ENCODE assay signal across 8 mouse cellular contexts in genomic region chr8:84913502-84913900, GRCm38 (mm10). TPM values are rescaled to one million over a fixed set of nuclear protein-coding genes. Genes with fewer than 3 reads are reported as not detected.
DNase-seq lines count a peak whose midpoint lies in the region; ATAC-seq and TF ChIP-seq lines count a peak whose summit lies in the region.

No protein-coding gene starts in this region.

- H3K9ac ChIP-seq in heart, embryonic 16.5 days (ENCODE audit: low read length): peak overlapping the region; percentile 62
- H3K9ac ChIP-seq in hindbrain, postnatal 0 days (replicated peaks; ENCODE audit: low read length): no peak overlapping the region
- H3K9ac ChIP-seq in midbrain, embryonic 13.5 days (replicated peaks): peak overlapping the region; percentile 44; the same call in 1 of the 2 replicates

- peaks cover 4% of the 10 kb centered on the region; the same call in 1 of the 2 replicates for H3K9me3 ChIP-seq in heart, embryonic 16.5 days (replicated peaks; ENCODE audit: control insufficient read depth, low read length)
- H3K9me3 ChIP-seq in hindbrain, postnatal 0 days (ENCODE audit: low read length): no peaks in the 10 kb centered on the region
- H3K9me3 ChIP-seq in midbrain, embryonic 13.5 days: no peaks in the 10 kb centered on the region

- H3K27ac ChIP-seq in heart, embryonic 16.5 days (ENCODE audit: low read length): no peak overlapping the region
- H3K27ac ChIP-seq in bone marrow macrophage, adult 2 months (ENCODE audit: insufficient read depth, low read depth, low read length): peak overlapping the region; percentile 49
- H3K27ac ChIP-seq in hindbrain, postnatal 0 days: no peak overlapping the region
- no peak overlapping the region for H3K27ac ChIP-seq in midbrain, embryonic 13.5 days

- no peak for ATAC-seq in heart, embryonic 16.5 days (replicated peaks; ENCODE audit: extremely low read depth, insufficient read depth, low FRiP score)
- no peak for ATAC-seq in hindbrain, postnatal 0 days
- ATAC-seq in midbrain, embryonic 13.5 days: no peak
- ATAC-seq in activated CD4-positive, CD25-positive, alpha-beta regulatory T cell, adult 4 months: no peak

- 7% methylated on average over 9 of the region's 9 CpGs for WGBS in heart, embryonic 16.5 days
- WGBS in hindbrain, postnatal 0 days: 22% methylated on average over 9 of the region's 9 CpGs
- 21% methylated on average over 9 of the region's 9 CpGs for WGBS in midbrain, embryonic 13.5 days

- H3K4me3 ChIP-seq in heart, embryonic 16.5 days (ENCODE audit: low read length): peak overlapping the region; percentile 57
- H3K4me3 ChIP-seq in bone marrow macrophage, adult 2 months (ENCODE audit: insufficient read depth, low read length): peak overlapping the region; percentile 49
- peak overlapping the region; percentile 19; the same call in 1 of the 2 replicates for H3K4me3 ChIP-seq in hindbrain, postnatal 0 days (ENCODE audit: low read length)
- peak overlapping the region; percentile 27 for H3K4me3 ChIP-seq in midbrain, embryonic 13.5 days (replicated peaks)

- TF ChIP-seq CTCF in bone marrow macrophage, adult 2 months (IDR thresholded peaks at IDR 0.05; ENCODE audit: low read depth, low read length): no peak
- no peak for TF ChIP-seq CTCF in hindbrain, postnatal 0 days (IDR thresholded peaks at IDR 0.05; ENCODE audit: low read depth)

- H3K4me2 ChIP-seq in heart, embryonic 16.5 days (ENCODE audit: low read depth, low read length): peak overlapping the region; percentile 78
- H3K4me2 ChIP-seq in hindbrain, postnatal 0 days (ENCODE audit: low read depth, low read length): peak overlapping the region; percentile 51
- H3K4me2 ChIP-seq in midbrain, embryonic 13.5 days (replicated peaks): peak overlapping the region; percentile 45

- H3K4me1 ChIP-seq in heart, embryonic 16.5 days (ENCODE audit: control insufficient read depth, insufficient read depth, low read length): peaks cover 9% of the 10 kb centered on the region; the same call in 1 of the 2 replicates
- H3K4me1 ChIP-seq in bone marrow macrophage, adult 2 months (ENCODE audit: control insufficient read depth, insufficient read depth, low read length): peaks cover 13% of the 10 kb centered on the region
- no peaks in the 10 kb centered on the region for H3K4me1 ChIP-seq in hindbrain, postnatal 0 days (ENCODE audit: insufficient read depth, low read length)
- peaks cover 22% of the 10 kb centered on the region for H3K4me1 ChIP-seq in midbrain, embryonic 13.5 days (replicated peaks)

- peaks cover 60% of the 10 kb centered on the region for H3K27me3 ChIP-seq in heart, embryonic 16.5 days (ENCODE audit: control insufficient read depth, insufficient read depth, low read length)
- H3K27me3 ChIP-seq in hindbrain, postnatal 0 days (ENCODE audit: insufficient read depth, low read length): no peaks in the 10 kb centered on the region
- H3K27me3 ChIP-seq in midbrain, embryonic 13.5 days: peaks cover 91% of the 10 kb centered on the region

- no peaks in the 10 kb centered on the region for H3K36me3 ChIP-seq in heart, embryonic 16.5 days (ENCODE audit: control insufficient read depth, insufficient read depth)
- peaks cover 48% of the 10 kb centered on the region for H3K36me3 ChIP-seq in hindbrain, postnatal 0 days (ENCODE audit: insufficient read depth, low read length)
- H3K36me3 ChIP-seq in midbrain, embryonic 13.5 days: peaks cover 83% of the 10 kb centered on the region

- DNase-seq in heart, adult 8-10 months (ENCODE audit: low spot score): no peak
- no peak for DNase-seq in hindbrain, postnatal 0 days (ENCODE audit: low spot score)
- no peak for DNase-seq in urinary bladder, postnatal 4 days (ENCODE audit: low spot score in 2 of 2)
- no peak for DNase-seq in adrenal gland, postnatal 10 days

- no peak for TF ChIP-seq POLR2A in bone marrow macrophage, adult 2 months (IDR thresholded peaks at IDR 0.05; ENCODE audit: borderline replicate concordance, low read depth, low read length)

RNA-seq across cellular contexts. Expression of gene Dnase2a, which starts 5.1 kb away (rescaled TPM):
- 5.2 and 6.3 TPM in 2 replicates for polyA plus RNA-seq in heart, embryonic 16.5 days (2015; fragmentation: Nextera tagmentation; extraction: Ambion mirVana)
- total RNA-seq in heart, adult 8-10 months (2022): 10 to 100 TPM in 3 of 4 experiments, 1 to 10 TPM in 1; 7.9 to 15.7 (median 12.3) TPM
- 109 and 119 TPM in 2 replicates for polyA plus RNA-seq in bone marrow macrophage, adult 2 months (2012; ENCODE audit: insufficient read depth, insufficient read length, missing spikeins)
- total RNA-seq in hindbrain, postnatal 0 days (2014; rRNA removed): 15.0 and 24.5 TPM in 2 replicates
- 8.6 and 8.8 TPM in 2 replicates for polyA plus RNA-seq in hindbrain, postnatal 0 days (2015; fragmentation: Nextera tagmentation; extraction: Ambion mirVana)
- 6.0 and 6.2 TPM in 2 replicates for polyA plus RNA-seq in midbrain, embryonic 13.5 days (2015; fragmentation: Nextera tagmentation; extraction: Ambion mirVana)
- polyA plus RNA-seq in activated CD4-positive, CD25-positive, alpha-beta regulatory T cell, adult 4 months (2017; shearing (Covaris generic)): 10 to 100 TPM; 15.1 to 18.1 TPM
- 10 to 100 TPM; 11.8 to 12.8 TPM for total RNA-seq in adrenal gland, postnatal 10 days (2021)

RNA-seq across cellular contexts. Expression of gene Klf1, which starts 11.8 kb away (rescaled TPM):
- 1.3 and 1.4 TPM in 2 replicates for polyA plus RNA-seq in heart, embryonic 16.5 days (2015; fragmentation: Nextera tagmentation; extraction: Ambion mirVana)
- total RNA-seq in heart, adult 8-10 months (2022): not detected
- not detected in 2 replicates for polyA plus RNA-seq in bone marrow macrophage, adult 2 months (2012; ENCODE audit: insufficient read depth, insufficient read length, missing spikeins)
- total RNA-seq in hindbrain, postnatal 0 days (2014; rRNA removed): 1.2 TPM in 1 of 2 replicates, not detected in the other
- polyA plus RNA-seq in hindbrain, postnatal 0 days (2015; fragmentation: Nextera tagmentation; extraction: Ambion mirVana): 0.34 and 0.98 TPM in 2 replicates
- 0.55 and 0.97 TPM in 2 replicates for polyA plus RNA-seq in midbrain, embryonic 13.5 days (2015; fragmentation: Nextera tagmentation; extraction: Ambion mirVana)
- 1 to 10 TPM in 1 of 2 experiments, not detected in 1; 1.1 TPM for polyA plus RNA-seq in activated CD4-positive, CD25-positive, alpha-beta regulatory T cell, adult 4 months (2017; shearing (Covaris generic))
- 1 to 10 TPM; 2.6 to 4.3 TPM for total RNA-seq in adrenal gland, postnatal 10 days (2021)

RNA-seq across cellular contexts. Expression of gene Gcdh, which starts 19.8 kb away (rescaled TPM):
- 43.1 and 46.0 TPM in 2 replicates for polyA plus RNA-seq in heart, embryonic 16.5 days (2015; fragmentation: Nextera tagmentation; extraction: Ambion mirVana)
- total RNA-seq in heart, adult 8-10 months (2022): 10 to 100 TPM; 77.8 to 99.2 (median 86.0) TPM
- 13.4 and 17.6 TPM in 2 replicates for polyA plus RNA-seq in bone marrow macrophage, adult 2 months (2012; ENCODE audit: insufficient read depth, insufficient read length, missing spikeins)
- total RNA-seq in hindbrain, postnatal 0 days (2014; rRNA removed): 24.9 and 37.8 TPM in 2 replicates
- 36.5 and 41.3 TPM in 2 replicates for polyA plus RNA-seq in hindbrain, postnatal 0 days (2015; fragmentation: Nextera tagmentation; extraction: Ambion mirVana)
- 31.7 and 34.3 TPM in 2 replicates for polyA plus RNA-seq in midbrain, embryonic 13.5 days (2015; fragmentation: Nextera tagmentation; extraction: Ambion mirVana)
- 10 to 100 TPM; 11.3 to 15.1 TPM for polyA plus RNA-seq in activated CD4-positive, CD25-positive, alpha-beta regulatory T cell, adult 4 months (2017; shearing (Covaris generic))
- total RNA-seq in adrenal gland, postnatal 10 days (2021): 10 to 100 TPM; 77.9 to 96.9 TPM

RNA-seq across cellular contexts. Expression of gene Mast1, which starts 23.7 kb away (rescaled TPM):
- polyA plus RNA-seq in heart, embryonic 16.5 days (2015; fragmentation: Nextera tagmentation; extraction: Ambion mirVana): 0.09 and 0.14 TPM in 2 replicates
- total RNA-seq in heart, adult 8-10 months (2022): under 1 TPM; 0.06 to 0.19 (median 0.13) TPM
- 0.28 and 0.42 TPM in 2 replicates for polyA plus RNA-seq in bone marrow macrophage, adult 2 months (2012; ENCODE audit: insufficient read depth, insufficient read length, missing spikeins)
- total RNA-seq in hindbrain, postnatal 0 days (2014; rRNA removed): 70.9 and 83.0 TPM in 2 replicates
- polyA plus RNA-seq in hindbrain, postnatal 0 days (2015; fragmentation: Nextera tagmentation; extraction: Ambion mirVana): 61.9 and 69.5 TPM in 2 replicates
- 55.6 and 56.1 TPM in 2 replicates for polyA plus RNA-seq in midbrain, embryonic 13.5 days (2015; fragmentation: Nextera tagmentation; extraction: Ambion mirVana)
- 1 to 10 TPM in 1 of 2 experiments, under 1 TPM in 1; 0.64 to 1.0 TPM for polyA plus RNA-seq in activated CD4-positive, CD25-positive, alpha-beta regulatory T cell, adult 4 months (2017; shearing (Covaris generic))
- 1 to 10 TPM; 2.3 to 4.2 TPM for total RNA-seq in adrenal gland, postnatal 10 days (2021)

RNA-seq across cellular contexts. Expression of gene Rtbdn, which starts 33.3 kb away (rescaled TPM):
- 0.24 and 0.38 TPM in 2 replicates for polyA plus RNA-seq in heart, embryonic 16.5 days (2015; fragmentation: Nextera tagmentation; extraction: Ambion mirVana)
- total RNA-seq in heart, adult 8-10 months (2022): not detected
- polyA plus RNA-seq in bone marrow macrophage, adult 2 months (2012; ENCODE audit: insufficient read depth, insufficient read length, missing spikeins): not detected in 2 replicates
- total RNA-seq in hindbrain, postnatal 0 days (2014; rRNA removed): 5.8 and 11.6 TPM in 2 replicates
- 3.5 and 4.1 TPM in 2 replicates for polyA plus RNA-seq in hindbrain, postnatal 0 days (2015; fragmentation: Nextera tagmentation; extraction: Ambion mirVana)
- polyA plus RNA-seq in midbrain, embryonic 13.5 days (2015; fragmentation: Nextera tagmentation; extraction: Ambion mirVana): 1.9 and 2.7 TPM in 2 replicates
- polyA plus RNA-seq in activated CD4-positive, CD25-positive, alpha-beta regulatory T cell, adult 4 months (2017; shearing (Covaris generic)): not detected
- under 1 TPM in 1 of 2 experiments, not detected in 1; 0.21 TPM for total RNA-seq in adrenal gland, postnatal 10 days (2021)
